Mouse (Mus musculus) liver, embryonic 15.5 days (tissue): ENCODE data around the gene Ier5. TPM values are rescaled to one million over a fixed set of nuclear protein-coding genes. Genes with fewer than 3 reads are reported as not detected.

Experiments
- ATAC-seq: fragments of 200-750 bp; cut with Nextera tagmentation; 2 replicates; pipeline ENCODE4 v1.8.0; 2017; ENCODE audit warnings: moderate number of reproducible peaks, mild to moderate bottlenecking, moderate library complexity; ENCODE audit not compliant: insufficient read depth
- H3K27ac ChIP-seq: fragments of 300-500 bp; sonication (generic); replicated peaks from 2 replicates; pipeline ENCODE4 v1.5.1; 2015; ENCODE audit warnings: mild to moderate bottlenecking, inconsistent platforms
- H3K27me3 ChIP-seq: fragments of 300-500 bp; sonication (generic); 2 replicates; pipeline ENCODE4 v1.6.1; 2015; ENCODE audit warnings: mild to moderate bottlenecking, inconsistent platforms
- H3K36me3 ChIP-seq: fragments of 300-500 bp; sonication (generic); replicated peaks from 2 replicates; pipeline ENCODE4 v1.6.1; 2015; ENCODE audit warnings: moderate library complexity, mild to moderate bottlenecking, inconsistent platforms
- H3K4me1 ChIP-seq: fragments of 300-500 bp; sonication (generic); replicated peaks from 2 replicates; pipeline ENCODE4 v1.6.1; 2015; ENCODE audit warnings: inconsistent platforms
- H3K4me2 ChIP-seq: fragments of 300-500 bp; sonication (generic); 2 replicates; pipeline ENCODE4 v1.6.1; 2015; ENCODE audit warnings: moderate library complexity, mild to moderate bottlenecking, inconsistent platforms
- H3K4me3 ChIP-seq: fragments of 300-500 bp; sonication (generic); replicated peaks from 2 replicates; pipeline ENCODE4 v1.5.1; 2015; ENCODE audit warnings: mild to moderate bottlenecking, inconsistent platforms
- H3K9ac ChIP-seq: fragments of 300-500 bp; sonication (generic); 2 replicates; pipeline ENCODE4 v1.6.1; 2015; ENCODE audit warnings: moderate library complexity, mild to moderate bottlenecking, inconsistent platforms
- H3K9me3 ChIP-seq: fragments of 300-500 bp; sonication (generic); replicated peaks from 2 replicates; pipeline ENCODE4 v1.6.1; 2016; ENCODE audit warnings: inconsistent platforms
- WGBS: fragments of 180-500 bp; shearing (Covaris S2); methylation state at CpG from one replicate; pipeline ENCODE4 v1.1.7; 2015; ENCODE audit warnings: mixed read lengths; ENCODE audit not compliant: insufficient replicate concordance; 5-methylcytosine and 5-hydroxymethylcytosine counted together
- polyA plus RNA-seq: library from polyadenylated mRNA; unstranded; fragments of >200 nt; fragmentation: Nextera tagmentation; extraction: Ambion mirVana; gene quantifications from 2 replicates; pipeline ENCODE4 v1.2.1, GENCODE M21; 2015

Ier5 gene
- polyA plus RNA-seq, 1 experiment from 2014 or later, result 2.5 TPM

- peaks cover 58% of the 10 kb centered on the region for H3K4me1 ChIP-seq
- WGBS, result 89% methylated on average over 4 of the region's 4 CpGs
These were observed 36.5 kb downstream of the Ier5 start for GRCm38 (mm10) chr1:155062963-155063362.

GRCm38 (mm10) chr1:155062057-155062456 is 37.4 kb downstream of the Ier5 start:
- H3K9ac ChIP-seq, result no peak overlapping the region
- H3K36me3 ChIP-seq, result no peaks in the 10 kb centered on the region
- H3K4me1 ChIP-seq, result peaks cover 61% of the 10 kb centered on the region
- no peaks in the 10 kb centered on the region for H3K9me3 ChIP-seq
- 52% methylated on average over 7 of the region's 7 CpGs for WGBS
- H3K27ac ChIP-seq, result no peak overlapping the region
- no peaks in the 10 kb centered on the region; the same call in 1 of the 2 replicates for H3K27me3 ChIP-seq
- H3K4me3 ChIP-seq, result no peak overlapping the region
- ATAC-seq, result no peak
- H3K4me2 ChIP-seq, result no peak overlapping the region

More at GRCm38 (mm10) chr1:155062963-155063362, 36.5 kb downstream of the Ier5 start:
- Histone ChIP-seq H3K27ac (no peak overlapping the region), H3K4me3 (no peak overlapping the region), H3K4me2 (no peak overlapping the region), H3K27me3 (no peaks in the 10 kb centered on the region; the same call in 1 of the 2 replicates), H3K9me3 (no peaks in the 10 kb centered on the region), H3K36me3 (no peaks in the 10 kb centered on the region), H3K9ac (no peak overlapping the region)
- ATAC-seq, result no peak

GRCm38 (mm10) chr1:155060832-155061801 is 38.3 kb downstream of the Ier5 start:
- Histone ChIP-seq H3K27ac (no peak overlapping the region), H3K9me3 (no peaks in the 10 kb centered on the region), H3K4me3 (no peak overlapping the region), H3K36me3 (no peaks in the 10 kb centered on the region), H3K4me1 (peaks cover 65% of the 10 kb centered on the region), H3K4me2 (no peak overlapping the region), H3K27me3 (no peaks in the 10 kb centered on the region; the same call in 1 of the 2 replicates), H3K9ac (no peak overlapping the region)
- 71% methylated on average over 17 of the region's 17 CpGs for WGBS
- ATAC-seq, result no peak

- Histone ChIP-seq H3K4me2 (no peak overlapping the region), H3K27me3 (no peaks in the 10 kb centered on the region; the same call in 1 of the 2 replicates), H3K4me3 (no peak overlapping the region), H3K9me3 (no peaks in the 10 kb centered on the region), H3K9ac (no peak overlapping the region), H3K36me3 (no peaks in the 10 kb centered on the region), H3K4me1 (peaks cover 59% of the 10 kb centered on the region), H3K27ac (no peak overlapping the region)
- 50% methylated on average over 5 of the region's 5 CpGs for WGBS
- no peak for ATAC-seq
These were observed 39.2 kb downstream of the Ier5 start for GRCm38 (mm10) chr1:155060261-155060660.

GRCm38 (mm10) chr1:155059505-155059904 is 39.9 kb downstream of the Ier5 start:
- H3K4me3 ChIP-seq, result no peak overlapping the region
- WGBS, result 5% methylated on average over 14 of the region's 14 CpGs

GRCm38 (mm10) chr1:155058099-155059012 is 41.1 kb downstream of the Ier5 start:
- Histone ChIP-seq H3K27me3 (no peaks in the 10 kb centered on the region; the same call in 1 of the 2 replicates), H3K9ac (no peak overlapping the region), H3K4me1 (peaks cover 45% of the 10 kb centered on the region), H3K4me3 (no peak overlapping the region), H3K36me3 (no peaks in the 10 kb centered on the region), H3K4me2 (no peak overlapping the region), H3K27ac (no peak overlapping the region), H3K9me3 (no peaks in the 10 kb centered on the region)
- ATAC-seq, result no peak
- WGBS, result 50% methylated on average over 6 of the region's 6 CpGs

More at GRCm38 (mm10) chr1:155059505-155059904, 39.9 kb downstream of the Ier5 start:
- H3K27me3 ChIP-seq, result no peaks in the 10 kb centered on the region; the same call in 1 of the 2 replicates
- H3K9ac ChIP-seq, result no peak overlapping the region
- H3K36me3 ChIP-seq, result no peaks in the 10 kb centered on the region
- ATAC-seq, result peak; percentile 35
- peak overlapping the region; percentile 43 for H3K4me2 ChIP-seq
- H3K4me1 ChIP-seq, result peaks cover 51% of the 10 kb centered on the region
- H3K27ac ChIP-seq, result no peak overlapping the region
- no peaks in the 10 kb centered on the region for H3K9me3 ChIP-seq

GRCm38 (mm10) chr1:155056166-155056565 is 43.3 kb downstream of the Ier5 start:
- no peak overlapping the region for H3K4me3 ChIP-seq
- no peak overlapping the region for H3K27ac ChIP-seq
- 73% methylated on average over 1 of the region's 1 CpGs for WGBS
- H3K9me3 ChIP-seq, result no peaks in the 10 kb centered on the region
- H3K27me3 ChIP-seq, result no peaks in the 10 kb centered on the region
- peaks cover 38% of the 10 kb centered on the region for H3K4me1 ChIP-seq
- no peak overlapping the region for H3K9ac ChIP-seq
- H3K36me3 ChIP-seq, result no peaks in the 10 kb centered on the region
- ATAC-seq, result no peak
- H3K4me2 ChIP-seq, result no peak overlapping the region

GRCm38 (mm10) chr1:155055041-155055440 is 44.4 kb downstream of the Ier5 start:
- Histone ChIP-seq H3K36me3 (no peaks in the 10 kb centered on the region), H3K9ac (no peak overlapping the region), H3K4me2 (no peak overlapping the region), H3K9me3 (no peaks in the 10 kb centered on the region), H3K27ac (no peak overlapping the region), H3K4me1 (peaks cover 38% of the 10 kb centered on the region), H3K4me3 (no peak overlapping the region), H3K27me3 (no peaks in the 10 kb centered on the region)
- WGBS, result 26% methylated on average over 3 of the region's 3 CpGs
- no peak for ATAC-seq

GRCm38 (mm10) chr1:155054366-155054965 is 45.0 kb downstream of the Ier5 start:
- no peak overlapping the region for H3K9ac ChIP-seq

GRCm38 (mm10) chr1:155053296-155053695 is 46.1 kb downstream of the Ier5 start:
- no peak overlapping the region for H3K27ac ChIP-seq
- H3K27me3 ChIP-seq, result peaks cover 2% of the 10 kb centered on the region; the same call in 1 of the 2 replicates
- no peak for ATAC-seq
- H3K4me1 ChIP-seq, result peaks cover 32% of the 10 kb centered on the region
- no peak overlapping the region for H3K9ac ChIP-seq
- H3K4me3 ChIP-seq, result no peak overlapping the region
- 61% methylated on average over 1 of the region's 1 CpGs for WGBS
- H3K36me3 ChIP-seq, result no peaks in the 10 kb centered on the region
- no peaks in the 10 kb centered on the region for H3K9me3 ChIP-seq
- no peak overlapping the region for H3K4me2 ChIP-seq

More at GRCm38 (mm10) chr1:155054366-155054965, 45.0 kb downstream of the Ier5 start:
- WGBS, result 26% methylated on average over 6 of the region's 6 CpGs
- no peak for ATAC-seq
- peaks cover 38% of the 10 kb centered on the region for H3K4me1 ChIP-seq
- H3K27me3 ChIP-seq, result no peaks in the 10 kb centered on the region
- H3K36me3 ChIP-seq, result no peaks in the 10 kb centered on the region
- no peak overlapping the region for H3K27ac ChIP-seq
- H3K4me2 ChIP-seq, result no peak overlapping the region
- no peak overlapping the region for H3K4me3 ChIP-seq
- H3K9me3 ChIP-seq, result no peaks in the 10 kb centered on the region
